Mouse (Mus musculus): Measurements from ENCODE around the gene Cldn2.

DNA sequence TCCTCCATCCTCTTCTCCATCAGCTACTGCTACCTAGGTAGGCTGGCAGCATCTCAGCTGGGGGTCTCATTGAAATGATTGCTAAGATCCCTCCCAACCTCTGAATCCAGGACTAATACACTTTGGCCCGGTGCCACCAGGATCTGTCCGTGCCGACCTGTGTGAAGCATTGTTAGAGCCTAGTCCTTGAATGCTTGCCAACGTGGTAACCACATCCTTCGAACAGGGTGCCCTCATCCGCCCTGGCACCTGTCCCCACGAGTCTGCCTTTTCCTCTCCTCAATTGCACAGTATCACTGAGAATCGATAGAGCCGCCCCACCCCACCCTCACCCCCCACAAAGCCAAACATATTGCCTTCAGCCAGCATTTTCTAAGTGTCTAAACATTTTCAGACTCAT lies 2.8 kb upstream of the Cldn2 start:
- TF ChIP-seq ZC3H11A (IDR thresholded peaks at IDR 0.05; ENCODE audit: low read depth, low read length) (no peak), BHLHE40 (IDR thresholded peaks at IDR 0.05; ENCODE audit: borderline replicate concordance, low read depth, low read length) (no peak), CTCF (IDR thresholded peaks at IDR 0.05 in 2 of 3, conservative IDR thresholded peaks at IDR 0.05 in 1 of 3; ENCODE audit: control insufficient read depth in 1 of 3, insufficient read depth in 1 of 3, low read depth in 2 of 3, low read length in 3 of 3, poor library complexity in 1 of 3, severe bottlenecking in 1 of 3) (no peak), GATA1 (IDR thresholded peaks at IDR 0.05; ENCODE audit: low read depth, low read length) (no peak), POLR2AphosphoS5 (IDR thresholded peaks at IDR 0.05; ENCODE audit: borderline replicate concordance, low read depth, low read length) (no peak), TAL1 (IDR thresholded peaks at IDR 0.05; ENCODE audit: low read length) (no peak), JUND (IDR thresholded peaks at IDR 0.05; ENCODE audit: low read depth, low read length) (no peak), POLR2A (IDR thresholded peaks at IDR 0.05; ENCODE audit: control insufficient read depth in 1 of 2, insufficient read depth in 1 of 2, low read depth in 1 of 2, low read length in 2 of 2, poor library complexity in 1 of 2) (no peak), TCF12 (IDR thresholded peaks at IDR 0.05; ENCODE audit: low read depth, low read length) (no peak), EP300 (IDR thresholded peaks at IDR 0.05; ENCODE audit: low read depth in 1 of 2, low read length in 2 of 2) (no peak), MAFK (IDR thresholded peaks at IDR 0.05; ENCODE audit: borderline replicate concordance, low read depth, low read length) (no peak)
